Mouse (Mus musculus) ES-Bruce4 (cell line): ENCODE measurements around the gene Leng1. TPM values are rescaled to one million over a fixed set of nuclear protein-coding genes. Genes with fewer than 3 reads are reported as not detected.
A peak's percentile ranks its signal among the peaks of the same experiment; 100 is the strongest.

Experiments used
- H3K27ac ChIP-seq: 2 replicates; pipeline ENCODE4 v1.5.1; 2012; ENCODE audit warnings: low read length, inconsistent platforms; ENCODE audit not compliant: insufficient read depth
- H3K27me3 ChIP-seq: 2 replicates; pipeline ENCODE4 v1.6.1; 2012; ENCODE audit warnings: mild to moderate bottlenecking, low read length, inconsistent platforms; ENCODE audit not compliant: control insufficient read depth, poor library complexity, insufficient read depth, severe bottlenecking
- H3K36me3 ChIP-seq: 2 replicates; pipeline ENCODE4 v1.6.1; 2012; ENCODE audit warnings: inconsistent platforms, mild to moderate bottlenecking, low read length, moderate library complexity; ENCODE audit not compliant: control insufficient read depth, poor library complexity, insufficient read depth, severe bottlenecking
- H3K4me1 ChIP-seq: one replicate; pipeline ENCODE4 v1.8.1; 2011; ENCODE audit warnings: low read length; ENCODE audit not compliant: control insufficient read depth, insufficient read depth
- H3K4me3 ChIP-seq: 2 replicates; pipeline ENCODE4 v1.5.1; 2011; ENCODE audit warnings: low read depth, mild to moderate bottlenecking, low read length
- H3K9ac ChIP-seq: 2 replicates; pipeline ENCODE4 v1.6.1; 2012; ENCODE audit warnings: low read depth, mild to moderate bottlenecking, inconsistent platforms; ENCODE audit not compliant: poor library complexity, severe bottlenecking
- H3K9me3 ChIP-seq: replicated peaks from 2 replicates; pipeline ENCODE4 v1.6.1; 2012; ENCODE audit warnings: mild to moderate bottlenecking, low read length, inconsistent platforms; ENCODE audit not compliant: control insufficient read depth, poor library complexity, insufficient read depth, severe bottlenecking
- CTCF ChIP-seq: IDR thresholded peaks from one replicate; pipeline ENCODE4 v1.8.1; 2011; ENCODE audit warnings: low read depth, low read length
- EP300 ChIP-seq: IDR thresholded peaks from 2 replicates; pipeline ENCODE4 v1.6.1; 2011; ENCODE audit warnings: low read depth, low read length; ENCODE audit not compliant: insufficient read depth
- POLR2A ChIP-seq: IDR thresholded peaks from one replicate; pipeline ENCODE4 v1.8.1; 2011; ENCODE audit warnings: low read length; ENCODE audit not compliant: insufficient read depth
- polyA plus RNA-seq: library from polyadenylated mRNA; stranded (reverse); fragments of >200 nt; gene quantifications from 2 replicates; pipeline ENCODE4 v1.2.4, GENCODE M21; 2011; ENCODE audit warnings: low read depth; ENCODE audit not compliant: missing spikeins, insufficient read depth, insufficient read length

Gene Leng1
- polyA plus RNA-seq, 1 experiment = 8.3 TPM

DNA sequence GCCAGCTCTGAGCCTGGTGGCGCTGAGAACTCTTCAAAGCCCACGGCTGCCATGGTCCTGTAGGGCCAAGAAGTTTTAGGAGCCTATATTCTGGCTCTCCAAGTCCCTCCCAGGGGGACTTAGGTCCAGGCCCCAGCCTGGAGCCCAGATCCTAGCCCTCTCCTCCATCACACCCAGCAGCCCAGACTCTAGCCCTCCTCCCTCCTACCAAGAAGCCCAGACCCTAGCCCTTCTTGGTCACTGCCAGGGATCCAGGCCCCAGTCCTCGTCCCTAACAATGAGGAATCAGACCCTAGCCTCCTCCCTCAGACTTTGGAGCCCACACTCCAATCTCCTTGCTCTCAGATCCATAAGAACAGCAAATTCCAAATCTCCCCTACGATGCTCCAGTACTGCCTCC is 36.6 kb downstream of the Leng1 start:
- no peak overlapping the region for H3K27ac ChIP-seq

GRCm38 (mm10) chr7:3617242-3617995 is 48.2 kb downstream of the Leng1 start, which contains the start of gene Ndufa3:
Gene Ndufa3, plus strand, starts transcription at chr7:3617373.
- TF ChIP-seq CTCF (no peak), POLR2A (peak; percentile 32)
- Histone ChIP-seq H3K4me1 (no peaks in the 10 kb centered on the region), H3K4me3 (peak within 1 kb of the TSS; percentile 98), H3K27ac (no peak within 1 kb of the TSS), H3K9ac (peak within 1 kb of the TSS; percentile 84), H3K27me3 (no peaks in the 10 kb centered on the region), H3K36me3 (peaks cover 13% of the 10 kb centered on the region; the same call in 1 of the 2 replicates), H3K9me3 (no peaks in the 10 kb centered on the region)

More for the DNA sequence above, 36.6 kb downstream of the Leng1 start:
- TF ChIP-seq POLR2A (no peak), EP300 (no peak), CTCF (no peak)
- H3K27me3 ChIP-seq = no peaks in the 10 kb centered on the region
- no peaks in the 10 kb centered on the region for H3K9me3 ChIP-seq
- H3K4me3 ChIP-seq = peak overlapping the region; percentile 95
- H3K4me1 ChIP-seq = no peaks in the 10 kb centered on the region
- H3K36me3 ChIP-seq = peaks cover 23% of the 10 kb centered on the region
- H3K9ac ChIP-seq = peak overlapping the region; percentile 71

DNA sequence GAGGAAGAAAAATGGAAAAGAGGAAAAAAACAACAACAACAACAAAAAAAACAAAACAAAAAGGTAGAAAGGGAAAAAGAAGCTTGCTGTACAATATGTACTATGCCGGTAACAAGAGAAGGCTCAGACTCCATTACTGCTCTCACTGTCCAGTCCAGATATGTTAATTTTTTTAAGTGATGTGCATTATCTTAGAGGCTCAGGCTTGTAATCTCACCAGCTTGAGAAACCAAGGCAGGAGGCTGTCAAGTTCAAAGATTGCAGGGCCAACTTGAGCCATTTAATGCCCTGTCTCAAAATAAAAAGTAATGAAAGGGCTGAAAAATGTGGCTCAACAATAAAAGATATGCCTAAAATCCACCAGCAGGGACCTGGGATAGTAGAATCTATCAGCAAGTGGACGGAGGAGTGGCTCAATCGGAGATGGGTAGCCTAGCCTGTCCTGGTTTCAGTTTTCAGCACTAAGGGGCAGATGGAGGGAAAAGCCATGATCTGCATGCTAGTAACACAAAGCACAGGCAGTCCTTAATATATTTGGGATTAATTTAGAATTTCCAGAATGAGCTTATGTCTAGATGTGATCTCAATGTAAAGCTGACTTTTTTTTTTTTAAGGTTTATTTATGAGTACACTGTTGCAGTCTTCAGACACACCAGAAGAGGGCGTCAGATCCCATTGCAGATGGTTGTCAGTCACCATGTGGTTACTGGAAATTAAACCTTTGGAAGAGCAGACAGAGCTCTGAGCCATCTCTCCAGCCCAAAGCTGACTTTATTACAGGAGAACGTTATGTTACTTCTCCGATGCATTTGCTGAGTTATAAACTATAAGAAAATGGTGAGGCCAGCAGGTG is 49.0 kb downstream of the Leng1 start:
- H3K36me3 ChIP-seq = peaks cover 13% of the 10 kb centered on the region; the same call in 1 of the 2 replicates
- H3K9me3 ChIP-seq = no peaks in the 10 kb centered on the region
- H3K9ac ChIP-seq = 0 out of 2 replicates have a peak overlapping the region, but pooled peaks have one; percentile 84
- H3K27me3 ChIP-seq = no peaks in the 10 kb centered on the region
- H3K4me3 ChIP-seq = peak overlapping the region; percentile 25; the same call in 1 of the 2 replicates
- H3K4me1 ChIP-seq = no peaks in the 10 kb centered on the region
- no peak overlapping the region for H3K27ac ChIP-seq
- no peak for TF ChIP-seq POLR2A
- TF ChIP-seq EP300 = no peak
- TF ChIP-seq CTCF = peak; percentile 4

DNA sequence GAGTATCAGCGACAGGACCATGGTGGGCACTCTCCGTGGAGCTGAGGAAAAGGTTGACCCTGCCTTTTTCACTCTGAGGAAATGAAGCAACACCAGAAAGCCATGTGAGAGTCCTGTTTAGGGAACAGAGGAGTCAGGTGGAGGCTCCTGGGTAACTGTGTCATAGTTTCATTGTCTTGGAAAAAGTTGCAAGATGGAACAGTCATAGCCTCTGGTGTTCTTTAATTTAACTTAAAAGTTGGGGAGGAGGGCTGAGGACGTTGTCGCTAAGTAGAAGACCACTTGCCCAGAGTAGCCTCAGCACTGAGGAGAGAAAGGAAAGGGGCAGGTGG is 49.6 kb downstream of the Leng1 start, which contains the start of gene Oscar:
Oscar (minus strand) TSS at position 101 of the 332 bp plus-strand sequence.
- H3K27ac ChIP-seq = no peak within 1 kb of the TSS
- H3K9me3 ChIP-seq = no peaks in the 10 kb centered on the region
- H3K27me3 ChIP-seq = no peaks in the 10 kb centered on the region
- peaks cover 13% of the 10 kb centered on the region; the same call in 1 of the 2 replicates for H3K36me3 ChIP-seq
- H3K4me1 ChIP-seq = no peaks in the 10 kb centered on the region
- H3K4me3 ChIP-seq = peak within 1 kb of the TSS; percentile 25; the same call in 1 of the 2 replicates
- TF ChIP-seq POLR2A (no peak), EP300 (no peak), CTCF (no peak)
- H3K9ac ChIP-seq = 0 out of 2 replicates have a peak within 1 kb of the TSS, but pooled peaks have one; percentile 84

GRCm38 (mm10) chr7:3614021-3614420 is 51.6 kb downstream of the Leng1 start:
- H3K9ac ChIP-seq = no peak overlapping the region
- no peaks in the 10 kb centered on the region for H3K9me3 ChIP-seq
- no peak for TF ChIP-seq POLR2A
- TF ChIP-seq CTCF = no peak
- no peak for TF ChIP-seq EP300
- H3K27me3 ChIP-seq = no peaks in the 10 kb centered on the region
- no peak overlapping the region for H3K4me3 ChIP-seq
- H3K4me1 ChIP-seq = no peaks in the 10 kb centered on the region
- no peak overlapping the region for H3K27ac ChIP-seq
- no peaks in the 10 kb centered on the region for H3K36me3 ChIP-seq

DNA sequence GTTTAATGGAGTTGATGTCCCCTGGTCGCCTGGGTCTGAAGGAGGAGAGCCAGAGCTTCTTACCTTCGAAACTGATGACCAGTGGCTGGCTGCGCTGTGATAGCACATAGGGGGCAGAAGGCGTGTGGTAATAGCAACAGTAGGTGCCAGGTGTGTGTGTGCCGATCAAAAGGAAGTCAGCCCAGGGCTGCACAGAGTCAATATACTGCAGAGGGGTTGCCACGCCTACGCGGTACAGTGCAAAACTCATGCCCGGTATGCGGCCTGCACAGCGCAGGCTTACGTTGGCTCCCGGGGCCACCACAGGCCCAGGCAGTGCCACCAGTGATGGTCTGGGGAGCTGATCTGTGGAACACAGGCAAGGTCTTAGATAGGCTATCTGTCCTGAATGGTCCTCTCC is 54.6 kb downstream of the Leng1 start:
- Histone ChIP-seq H3K36me3 (no peaks in the 10 kb centered on the region), H3K4me1 (no peaks in the 10 kb centered on the region), H3K9ac (0 out of 2 replicates have a peak overlapping the region, but pooled peaks have one; percentile 0), H3K9me3 (no peaks in the 10 kb centered on the region), H3K27me3 (no peaks in the 10 kb centered on the region), H3K4me3 (peak overlapping the region; percentile 37), H3K27ac (no peak overlapping the region)
- TF ChIP-seq CTCF (no peak), POLR2A (no peak), EP300 (no peak)
